Mouse (Mus musculus): Measurements from ENCODE around the gene Osbpl9.

- TF ChIP-seq CTCF (IDR thresholded peaks at IDR 0.05; ENCODE audit: low read depth, low read length) = no peak
- no peak for TF ChIP-seq POLR2A (IDR thresholded peaks at IDR 0.05; ENCODE audit: borderline replicate concordance, low read depth, low read length)
These were observed 5.5 kb upstream of the Osbpl9 start for GRCm38 (mm10) chr4:109207524-109207923.

All from bone marrow macrophage, adult 2 months (primary cell).